Mouse (Mus musculus) large intestine, adult 2 months (tissue): ENCODE measurements around the gene Slc11a1. TPM values are rescaled to one million over a fixed set of nuclear protein-coding genes. Genes with fewer than 3 reads are reported as not detected.
A peak's percentile ranks its signal among the peaks of the same experiment; 100 is the strongest.

Experiments
- DNase-seq: peaks from one replicate; pipeline ENCODE4 v3.0.0-alpha.2; 2012; ENCODE audit warnings: low read depth, low spot score
- WGBS: fragments of 180-500 bp; shearing (Covaris S2); methylation state at CpG from one replicate; pipeline ENCODE4 v1.1.7; 2018; 5-methylcytosine and 5-hydroxymethylcytosine counted together
- polyA plus RNA-seq: library from polyadenylated mRNA; depleted of rRNA; stranded (reverse); fragments of >200 nt; gene quantifications from 2 replicates; pipeline ENCODE4 v1.2.3, GENCODE M21; 2012; rRNA removed

The Slc11a1 gene
- polyA plus RNA-seq, 1 experiment = 16.0 TPM

DNA sequence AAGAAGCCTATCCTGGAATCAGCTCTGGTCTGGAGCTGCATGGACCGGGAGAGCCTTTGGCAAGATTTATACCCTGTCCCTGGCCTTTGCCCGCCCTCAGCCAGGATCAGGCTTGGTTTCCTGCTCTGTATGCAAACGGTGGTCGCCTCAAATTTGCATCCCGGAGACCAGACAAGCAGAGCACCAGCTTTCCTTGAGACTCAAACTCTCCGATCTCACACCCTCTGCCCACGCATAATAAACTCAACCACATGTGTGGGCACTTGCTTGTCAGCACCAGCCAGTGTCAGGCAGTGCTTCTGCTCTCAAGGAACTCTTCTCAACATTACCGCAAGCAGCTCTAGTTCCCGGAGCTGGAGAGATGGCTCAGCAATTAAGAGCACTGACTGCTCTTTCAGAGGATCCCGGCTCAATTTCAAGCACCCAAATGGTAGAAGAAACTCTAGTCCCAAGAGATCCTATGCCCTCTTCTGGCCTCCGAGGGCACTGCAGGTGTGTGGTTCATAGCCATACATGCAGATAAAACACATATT is 23.0 kb downstream of the Slc11a1 start:
- DNase-seq = no peak
- 4% methylated on average over 11 of the region's 11 CpGs for WGBS

DNA sequence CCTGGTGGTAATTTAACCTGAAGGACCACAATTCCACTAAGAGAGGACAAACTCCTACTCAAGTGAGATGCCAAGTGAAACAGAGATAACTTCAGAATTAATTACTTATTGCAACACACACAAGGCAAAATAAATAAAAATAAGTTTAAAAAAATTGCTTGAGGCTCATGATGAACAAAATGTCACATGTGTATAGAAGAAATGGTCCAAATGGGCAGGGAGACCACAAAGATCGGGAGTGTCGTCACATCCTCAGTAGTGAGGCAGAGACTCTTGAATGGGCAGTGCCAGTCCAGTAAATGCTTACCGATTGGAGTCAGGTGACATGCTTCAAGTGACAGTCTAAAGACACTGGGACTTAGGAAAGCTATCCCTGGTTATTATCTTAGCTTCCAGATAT is 25.5 kb downstream of the Slc11a1 start:
- WGBS = 85% methylated on average over 3 of the region's 3 CpGs
- no peak for DNase-seq

DNA sequence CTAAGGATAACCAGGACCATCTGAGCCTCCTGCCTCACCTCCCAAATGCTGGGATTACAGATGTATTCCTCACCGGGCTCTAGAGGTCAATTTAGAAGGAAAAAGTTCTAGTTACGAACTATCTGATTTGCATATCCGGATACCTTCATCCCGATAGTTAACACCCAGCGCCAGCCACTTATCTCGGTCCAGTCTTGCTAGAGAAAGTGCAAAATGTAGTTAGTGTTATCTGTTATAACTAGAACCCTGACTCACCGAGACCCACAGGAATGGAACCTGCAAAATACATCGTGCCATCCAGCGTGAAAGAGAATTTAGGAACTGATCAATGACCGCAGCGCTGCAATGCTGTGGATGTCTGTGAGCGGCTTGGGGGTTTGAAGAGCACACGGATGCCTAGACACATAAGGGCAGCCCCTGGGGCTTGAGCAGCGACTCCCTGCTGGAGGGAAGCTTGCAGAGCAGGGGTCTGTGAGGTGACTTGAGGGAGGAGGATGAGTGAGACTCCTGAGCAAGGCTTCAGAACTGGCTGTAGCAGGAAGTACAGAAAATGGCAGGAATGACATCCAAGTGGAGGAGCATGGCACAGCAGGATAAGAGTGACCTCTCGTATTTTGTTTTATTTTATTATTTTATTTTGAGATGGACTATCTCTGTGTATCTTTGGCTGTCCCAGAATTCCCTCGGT is 26.2 kb downstream of the Slc11a1 start:
- no peak for DNase-seq
- WGBS = 69% methylated on average over 16 of the region's 16 CpGs

DNA sequence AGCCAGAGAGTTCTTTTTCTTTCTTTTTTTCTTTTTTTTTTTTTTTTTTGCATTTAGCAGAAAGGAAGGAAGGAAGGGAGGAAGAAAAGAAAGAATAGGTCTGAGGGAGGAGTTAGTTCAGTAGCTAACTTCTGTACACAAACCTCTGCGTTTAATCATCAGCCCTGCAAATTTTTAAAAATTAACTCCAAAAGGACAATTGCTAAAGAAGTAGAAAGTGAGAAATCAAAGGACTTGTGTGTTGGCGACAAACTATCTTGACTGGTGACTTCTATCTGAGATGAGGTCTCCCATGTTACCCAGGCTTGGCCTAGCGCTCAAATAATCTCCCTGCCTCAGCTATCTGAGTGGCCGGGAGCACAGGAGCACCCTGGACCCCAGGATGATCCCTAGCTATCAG is 29.2 kb downstream of the Slc11a1 start:
- WGBS = 72% methylated on average over 4 of the region's 4 CpGs

DNA sequence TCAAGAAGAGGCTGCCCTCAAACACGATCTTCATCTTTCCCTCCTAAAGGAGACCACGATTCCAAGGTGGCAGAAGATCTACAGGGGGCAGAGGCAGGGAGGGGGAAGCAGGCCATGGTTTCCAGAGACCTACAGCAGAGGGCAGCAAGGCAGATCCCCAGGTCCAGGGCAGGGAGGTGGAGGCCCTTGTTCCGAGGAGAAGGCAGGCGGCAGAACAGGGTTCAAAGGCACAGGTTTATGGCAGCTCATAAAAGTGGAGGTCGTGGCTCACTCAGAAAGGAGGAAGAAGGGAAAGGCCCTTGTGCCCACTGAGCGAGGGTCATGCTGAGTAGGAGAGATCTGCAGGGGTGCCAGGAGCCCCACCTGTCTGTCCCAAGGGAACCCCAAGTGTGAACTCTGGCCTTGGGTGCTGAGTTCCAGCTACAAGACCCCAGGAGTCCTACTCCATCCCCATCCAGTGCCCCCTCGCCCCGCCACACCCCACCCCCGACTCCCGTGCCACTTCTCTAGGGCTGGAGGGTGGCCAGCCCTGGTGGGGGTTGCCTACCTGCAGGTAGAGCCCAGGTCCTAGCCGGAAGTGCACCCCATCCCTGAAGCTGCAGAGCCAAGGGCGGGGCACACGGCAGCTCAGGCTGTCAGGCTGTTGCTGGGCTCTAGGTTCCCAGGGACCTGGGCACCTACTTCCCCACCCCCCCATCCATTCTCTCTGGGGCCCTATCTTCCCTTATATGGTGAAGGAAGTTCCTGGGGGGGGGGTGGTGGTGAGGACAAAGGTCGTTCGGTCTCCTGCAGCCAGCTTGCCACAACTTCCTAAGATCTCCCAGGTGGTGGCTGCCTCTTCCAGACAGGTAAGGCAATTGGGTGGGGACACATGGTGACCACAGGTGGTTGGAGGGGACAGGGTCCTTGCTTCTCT is 33.9 kb downstream of the Slc11a1 start, which contains the start of gene Vil1:
Vil1 (plus strand) TSS at position 788 of the 916 bp plus-strand sequence.
- no peak for DNase-seq
- WGBS = 19% methylated on average over 15 of the region's 15 CpGs

More for the DNA sequence above, 29.2 kb downstream of the Slc11a1 start:
- DNase-seq = no peak

DNA sequence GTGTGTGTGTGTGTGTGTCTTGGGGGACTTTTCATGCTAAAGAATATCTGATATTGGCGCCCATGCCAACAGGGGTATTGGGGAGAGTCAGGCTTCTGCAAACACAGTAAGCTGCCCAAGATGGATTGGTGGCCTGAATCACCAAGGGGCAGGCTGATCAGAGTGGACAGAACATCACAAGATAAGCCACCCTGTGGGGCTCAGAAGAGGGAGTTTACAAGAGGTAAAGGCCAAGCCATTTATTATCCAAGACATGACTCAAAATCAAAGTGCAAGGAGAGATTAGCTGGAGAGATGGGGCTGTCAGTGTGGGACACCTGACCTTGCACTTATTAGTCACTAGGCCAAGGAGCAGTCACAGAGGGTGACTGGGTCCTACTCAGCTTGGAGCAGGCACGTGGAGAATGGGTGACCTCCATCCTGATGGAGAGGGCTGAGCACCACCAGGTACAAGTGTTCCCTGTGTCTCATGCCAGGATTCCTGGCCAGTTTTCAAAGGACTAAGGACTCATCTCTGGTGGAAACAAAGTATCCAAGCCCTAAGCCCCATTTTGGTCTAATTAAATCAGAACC is 36.8 kb downstream of the Slc11a1 start:
- WGBS = 31% methylated on average over 2 of the region's 2 CpGs
- DNase-seq = no peak

DNA sequence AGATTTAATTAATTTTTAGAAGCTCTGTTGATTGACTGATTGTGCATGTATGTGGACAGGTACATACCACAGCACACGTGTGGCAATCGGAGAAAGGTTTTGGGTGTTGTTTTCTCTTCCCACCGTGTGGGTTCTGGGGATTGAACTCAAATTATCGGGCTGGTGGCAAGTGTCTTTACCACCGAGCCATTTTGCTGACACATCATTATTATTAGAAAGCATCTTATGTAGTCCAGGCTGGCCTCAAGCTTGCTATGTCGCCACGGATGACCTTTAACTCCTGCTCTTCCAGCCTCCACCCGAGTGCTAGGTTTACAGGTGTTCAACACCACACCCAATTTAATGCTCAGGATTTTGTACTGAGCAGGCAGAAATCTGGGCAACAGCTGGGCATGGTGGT is 37.7 kb downstream of the Slc11a1 start:
- DNase-seq = no peak
- 42% methylated on average over 8 of the region's 8 CpGs for WGBS

DNA sequence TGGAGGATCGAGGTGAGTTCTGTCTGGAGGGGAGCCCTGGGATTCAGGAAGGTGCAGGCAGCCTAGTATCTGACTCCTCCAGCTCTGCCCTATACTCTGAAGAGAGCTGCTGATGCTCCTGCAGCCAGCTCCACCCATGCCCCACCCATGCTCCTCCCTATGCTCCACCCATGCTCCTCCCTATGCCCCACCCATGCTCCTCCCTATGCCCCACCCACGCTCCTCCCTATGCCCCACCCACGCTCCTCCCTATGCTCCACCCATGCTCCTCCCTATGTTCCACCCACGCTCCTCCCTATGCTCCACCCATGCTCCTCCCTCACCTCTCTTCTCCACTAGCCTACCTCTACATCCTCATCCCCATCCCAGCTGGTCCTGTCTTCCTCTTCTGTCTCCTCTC is 40.1 kb downstream of the Slc11a1 start:
- WGBS = 33% methylated on average over 4 of the region's 4 CpGs
- DNase-seq = no peak

DNA sequence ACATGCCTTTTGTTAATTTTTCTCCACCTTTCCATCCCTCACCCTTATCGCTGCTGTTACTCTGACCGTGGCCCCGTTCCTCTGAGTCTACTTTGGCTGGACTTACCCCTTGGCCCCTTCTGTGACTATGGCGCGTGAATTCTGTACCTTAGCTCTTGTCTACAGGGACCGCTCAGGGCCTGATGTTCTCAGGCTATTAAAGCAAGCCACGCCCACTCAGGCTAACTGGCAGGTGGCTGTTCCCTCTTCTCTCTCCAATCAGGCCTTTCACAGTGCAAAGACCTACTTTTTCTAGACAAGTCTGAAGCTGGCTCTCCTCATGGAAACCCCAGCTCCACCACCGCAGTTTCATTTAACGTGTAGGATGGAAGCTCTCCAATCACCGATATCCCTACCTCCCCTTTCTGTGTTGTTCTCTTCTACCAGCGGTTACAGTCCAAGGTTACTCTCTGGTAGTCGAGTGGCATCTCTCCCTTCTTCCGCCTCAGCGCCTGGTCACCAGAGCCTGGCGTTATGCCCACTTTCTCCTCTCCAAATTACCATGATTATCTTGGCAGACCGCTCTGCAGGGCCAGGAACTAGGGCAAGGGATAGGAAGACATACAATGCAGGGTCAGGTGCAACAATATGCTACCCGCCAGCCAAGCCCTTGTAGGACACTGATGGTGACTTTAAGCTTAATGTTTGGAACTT is 43.9 kb downstream of the Slc11a1 start:
- 30% methylated on average over 17 of the region's 17 CpGs for WGBS
- DNase-seq = no peak

DNA sequence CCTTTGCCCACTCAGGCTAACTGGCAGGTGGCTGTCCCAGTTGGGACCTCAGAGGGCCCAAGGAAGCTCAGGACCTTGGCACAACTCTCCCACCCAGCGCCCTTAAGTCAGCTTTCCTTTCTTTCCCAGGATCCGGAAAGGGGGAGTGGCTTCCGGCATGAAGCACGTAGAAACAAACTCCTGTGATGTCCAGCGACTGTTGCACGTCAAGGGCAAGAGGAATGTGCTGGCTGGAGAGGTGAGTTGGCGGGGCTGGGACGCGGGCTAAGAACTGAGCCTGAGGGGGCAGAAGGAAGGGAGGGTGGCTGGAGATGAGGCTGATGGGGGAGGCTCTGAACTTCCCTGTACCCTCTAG is 44.4 kb downstream of the Slc11a1 start:
- no peak for DNase-seq
- WGBS = 25% methylated on average over 9 of the region's 9 CpGs

DNA sequence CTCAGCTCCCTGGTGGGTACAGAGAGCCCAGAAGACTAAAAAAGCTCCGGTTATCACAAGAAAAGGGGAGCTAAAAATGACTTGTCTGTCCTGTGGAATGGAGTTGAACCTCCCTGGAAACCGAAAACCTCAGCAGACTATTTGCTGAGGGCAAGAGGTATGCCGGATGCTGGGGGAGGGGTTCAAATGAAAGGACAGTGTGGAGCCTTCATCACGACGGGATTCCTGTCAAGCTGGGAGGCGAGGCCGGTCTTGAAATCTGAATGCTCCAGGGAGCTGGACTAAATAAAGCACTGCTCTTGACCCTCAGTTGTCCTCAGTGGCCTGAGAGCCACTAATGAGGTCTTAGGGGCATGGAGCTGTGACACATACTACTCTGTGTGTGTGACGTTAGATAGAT is 48.2 kb downstream of the Slc11a1 start:
- WGBS = 81% methylated on average over 8 of the region's 8 CpGs

DNA sequence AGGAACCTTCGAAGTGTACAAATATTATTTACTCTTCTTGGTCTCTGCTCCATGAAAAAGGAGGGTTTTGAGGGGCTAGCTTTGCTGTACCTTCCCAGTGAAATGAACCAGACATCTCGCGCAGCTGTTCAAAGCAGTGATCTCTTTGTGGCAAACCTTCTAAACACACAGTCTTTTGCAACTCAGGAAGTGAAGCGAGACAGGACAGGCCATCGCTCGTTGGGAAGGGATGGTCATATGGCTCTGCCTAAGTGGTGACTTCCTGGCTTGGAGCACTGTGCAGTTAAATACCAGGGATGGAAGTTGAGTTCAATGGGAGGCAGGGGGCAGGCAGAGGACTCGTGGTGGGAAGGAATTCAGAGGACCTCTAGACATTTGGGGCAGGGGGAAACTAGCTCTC is 50.9 kb downstream of the Slc11a1 start:
- DNase-seq = no peak
- 62% methylated on average over 7 of the region's 7 CpGs for WGBS

More for the DNA sequence above, 48.2 kb downstream of the Slc11a1 start:
- no peak for DNase-seq

DNA sequence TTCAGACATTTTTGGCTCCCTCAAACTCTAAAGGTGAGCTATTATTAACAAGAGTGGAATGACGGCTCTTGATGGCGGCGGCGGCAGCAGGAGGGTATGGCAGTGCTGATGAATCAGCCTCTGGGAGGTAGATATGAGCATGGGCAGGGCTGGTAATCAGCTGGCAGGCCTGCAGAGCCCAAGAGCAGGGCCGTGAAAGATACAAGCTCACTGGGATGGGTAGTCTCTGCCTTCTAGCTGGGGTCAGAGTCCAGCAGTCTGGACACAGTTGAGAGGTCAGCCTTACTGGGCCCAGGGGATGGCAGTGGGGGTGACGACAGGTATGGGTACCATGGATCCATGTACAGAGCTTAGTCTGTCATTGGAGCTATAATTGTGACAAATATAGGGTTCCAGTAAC is 58.2 kb downstream of the Slc11a1 start:
- DNase-seq = no peak
- WGBS = 39% methylated on average over 6 of the region's 6 CpGs

DNA sequence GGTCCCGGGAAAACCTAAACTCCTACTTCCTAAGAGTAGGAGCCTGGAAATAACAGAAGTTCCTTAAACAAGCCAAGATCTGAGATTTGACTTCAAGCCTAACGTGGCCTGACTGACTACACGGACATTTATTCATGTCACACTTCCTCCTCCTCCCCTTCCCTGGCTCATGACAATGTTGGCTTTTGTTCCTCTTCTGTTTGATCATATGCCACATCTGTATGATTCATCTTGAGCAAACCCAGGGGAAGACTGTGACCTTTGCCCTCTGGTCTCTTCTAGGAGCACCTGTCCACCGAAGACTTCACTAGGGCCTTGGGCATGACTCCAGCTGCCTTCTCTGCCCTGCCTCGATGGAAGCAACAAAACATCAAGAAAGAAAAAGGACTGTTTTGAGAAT is 59.6 kb downstream of the Slc11a1 start:
- 14% methylated on average over 5 of the region's 5 CpGs for WGBS
- DNase-seq = peak; percentile 92

DNA sequence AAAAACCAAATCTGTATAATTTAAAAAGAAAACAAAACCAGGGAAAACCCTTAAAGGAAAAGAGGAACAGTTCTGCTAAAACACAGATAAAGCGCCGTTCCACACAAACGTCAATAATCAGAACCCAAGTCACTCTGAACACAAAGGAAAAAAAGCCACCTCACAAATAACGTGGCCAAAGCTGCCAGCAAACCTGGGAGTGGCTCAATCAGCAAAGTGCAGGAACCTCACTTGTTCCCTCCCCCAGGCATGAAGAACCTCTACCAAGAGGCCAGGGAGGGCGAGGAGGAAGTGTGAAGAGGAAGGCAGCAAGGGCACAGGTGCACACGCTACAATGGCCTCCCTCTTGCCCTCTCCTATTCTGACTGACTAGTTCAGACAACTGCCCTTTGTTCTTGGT is 60.6 kb downstream of the Slc11a1 start:
- 30% methylated on average over 6 of the region's 6 CpGs for WGBS
- peak; percentile 83 for DNase-seq

Other genes with a start within 250 kb of the Slc11a1 start
- 0.11 and 0.15 TPM in 2 replicates for gene Rufy4, start 249.7 kb upstream of the Slc11a1 start, polyA plus RNA-seq
- 0.33 and 0.64 TPM in 2 replicates for gene Cxcr2, start 221.2 kb upstream of the Slc11a1 start, polyA plus RNA-seq
- not detected in 2 replicates for gene Cxcr1, start 180.6 kb upstream of the Slc11a1 start, polyA plus RNA-seq
- 188 and 228 TPM in 2 replicates for gene Arpc2, start 139.1 kb upstream of the Slc11a1 start, polyA plus RNA-seq
- gene Gpbar1, start 96.6 kb upstream of the Slc11a1 start, polyA plus RNA-seq = 2.2 and 3.6 TPM in 2 replicates
- 120 and 124 TPM in 2 replicates for gene Aamp, start 90.5 kb upstream of the Slc11a1 start, polyA plus RNA-seq
- gene Pnkd, start 90.3 kb upstream of the Slc11a1 start, polyA plus RNA-seq = 53.4 and 61.2 TPM in 2 replicates
- 167 and 361 TPM in 2 replicates for gene Tmbim1, start 69.6 kb upstream of the Slc11a1 start, polyA plus RNA-seq
- gene Catip, start 13.1 kb upstream of the Slc11a1 start, polyA plus RNA-seq = 0.24 and 0.29 TPM in 2 replicates
- 114 and 132 TPM in 2 replicates for gene Ctdsp1, start 16.3 kb downstream of the Slc11a1 start, polyA plus RNA-seq
- 464 and 1,049 TPM in 2 replicates for gene Vil1, start 34.2 kb downstream of the Slc11a1 start, polyA plus RNA-seq
- gene Cnot9, start 130.9 kb downstream of the Slc11a1 start, polyA plus RNA-seq = 25.5 and 35.7 TPM in 2 replicates
- 0.11 TPM in 2 replicates for gene Plcd4, start 167.7 kb downstream of the Slc11a1 start, polyA plus RNA-seq
- gene Usp37, start 169.1 kb downstream of the Slc11a1 start, polyA plus RNA-seq = 2.6 and 4.0 TPM in 2 replicates
- 5.3 and 7.4 TPM in 2 replicates for gene Zfp142, start 213.1 kb downstream of the Slc11a1 start, polyA plus RNA-seq
- gene Bcs1l, start 213.1 kb downstream of the Slc11a1 start, polyA plus RNA-seq = 16.3 and 18.5 TPM in 2 replicates
- 40.2 and 52.1 TPM in 2 replicates for gene Rnf25, start 226.2 kb downstream of the Slc11a1 start, polyA plus RNA-seq
- gene Stk36, start 226.2 kb downstream of the Slc11a1 start, polyA plus RNA-seq = 0.61 and 0.63 TPM in 2 replicates